Mouse (Mus musculus) ovary, postnatal 36 days (tissue): Measurements from ENCODE around the gene Sfn.
"Not testable (repeated sequence)": the region's sequence is repeated elsewhere in the genome, so short reads cannot be mapped to it uniquely, and the experiment has no call there.

Experiments
- DNase-seq: peaks from one replicate; pipeline ENCODE4 v3.0.0; 2022; ENCODE audit warnings: low spot score, mixed read lengths

Sfn gene

GRCm38 (mm10) chr4:133601721-133602218 is at the start of gene Sfn:
TSS of gene Sfn (minus strand) at chr4:133602168.
- peak; percentile 47 for DNase-seq

- no peak for DNase-seq
These were observed 49.5 kb upstream of the Sfn start for GRCm38 (mm10) chr4:133651445-133651844.

GRCm38 (mm10) chr4:133649989-133650699 is 48.2 kb upstream of the Sfn start, which contains the start of gene Zdhhc18:
TSS of gene Zdhhc18 (minus strand) at chr4:133650154.
- peak; percentile 74 for DNase-seq

GRCm38 (mm10) chr4:133649464-133649863 is 47.5 kb upstream of the Sfn start:
- not testable (repeated sequence) for DNase-seq

- no peak for DNase-seq
These were observed 43.7 kb upstream of the Sfn start for GRCm38 (mm10) chr4:133645680-133646079.

GRCm38 (mm10) chr4:133645195-133645594 is 43.2 kb upstream of the Sfn start:
- no peak for DNase-seq

- DNase-seq: no peak
These were observed 32.1 kb upstream of the Sfn start for GRCm38 (mm10) chr4:133634043-133634410.

GRCm38 (mm10) chr4:133633332-133634042 is 31.5 kb upstream of the Sfn start:
- DNase-seq: peak; percentile 92

GRCm38 (mm10) chr4:133632483-133633327 is 30.7 kb upstream of the Sfn start:
- DNase-seq: no peak

- DNase-seq: no peak
These were observed 29.9 kb upstream of the Sfn start for GRCm38 (mm10) chr4:133631769-133632411.

GRCm38 (mm10) chr4:133631071-133631768 is 29.3 kb upstream of the Sfn start:
- DNase-seq: no peak

- no peak for DNase-seq
These were observed 28.5 kb upstream of the Sfn start for GRCm38 (mm10) chr4:133630326-133630920.

GRCm38 (mm10) chr4:133629191-133629590 is 27.2 kb upstream of the Sfn start:
- DNase-seq: no peak

- no peak for DNase-seq
These were observed 26.5 kb upstream of the Sfn start for GRCm38 (mm10) chr4:133628517-133628916.

- no peak for DNase-seq
These were observed 25.1 kb upstream of the Sfn start for GRCm38 (mm10) chr4:133627039-133627438.

- DNase-seq: no peak
These were observed 24.7 kb upstream of the Sfn start for GRCm38 (mm10) chr4:133626621-133627020.

GRCm38 (mm10) chr4:133626221-133626620 is 24.3 kb upstream of the Sfn start:
- DNase-seq: no peak

GRCm38 (mm10) chr4:133625621-133626071 is 23.7 kb upstream of the Sfn start:
- no peak for DNase-seq

GRCm38 (mm10) chr4:133624830-133625229 is 22.9 kb upstream of the Sfn start:
- DNase-seq: no peak

- no peak for DNase-seq
These were observed 20.3 kb upstream of the Sfn start for GRCm38 (mm10) chr4:133622161-133622695.
